Mouse (Mus musculus) leukemia stem cell, adult 10-12 weeks (primary cell): ENCODE measurements around the gene Lamb2. TPM values are rescaled to one million over a fixed set of nuclear protein-coding genes. Genes with fewer than 3 reads are reported as not detected.

Source experiments
- polyA plus RNA-seq: library from polyadenylated mRNA; stranded (reverse); fragments of >175 nt; gene quantifications from 2 replicates; pipeline ENCODE4 v1.2.3, GENCODE M21; 2012; ENCODE audit warnings: low replicate concordance

The Lamb2 gene
- 1.3 and 3.0 TPM in 2 replicates for polyA plus RNA-seq

GRCm38 (mm10) chr9:108479721-108480351 is at the start of gene Lamb2:
Lamb2 (plus strand) TSS chr9:108479736.

GRCm38 (mm10) chr9:108436182-108436581 is 43.4 kb upstream of the Lamb2 start, which contains the start of gene BC048562:
BC048562 (plus strand) TSS chr9:108436482.

GRCm38 (mm10) chr9:108460319-108461178 is 19.0 kb upstream of the Lamb2 start, which contains the start of gene Ccdc71:
Ccdc71 (plus strand) TSS chr9:108460527.

GRCm38 (mm10) chr9:108461181-108461631 is 18.3 kb upstream of the Lamb2 start, which contains the start of gene Klhdc8b:
Klhdc8b (minus strand) TSS chr9:108461581.

GRCm38 (mm10) chr9:108490559-108491285 is 11.2 kb downstream of the Lamb2 start, which contains the start of gene Usp19:
Usp19 (plus strand) TSS chr9:108490602.

GRCm38 (mm10) chr9:108507619-108508434 is 28.3 kb downstream of the Lamb2 start, which contains the start of gene Qars:
Qars (plus strand) TSS chr9:108507706.

GRCm38 (mm10) chr9:108516380-108517251 is 37.1 kb downstream of the Lamb2 start, which contains the start of gene Qrich1:
Qrich1 (plus strand) TSS chr9:108516806.

Other genes with a start within 250 kb of the Lamb2 start
- 10.5 and 13.6 TPM in 2 replicates for gene Dag1, start 215.8 kb upstream of the Lamb2 start, polyA plus RNA-seq
- gene Nicn1, start 189.3 kb upstream of the Lamb2 start, polyA plus RNA-seq, result 0.14 TPM in 2 replicates
- not detected in 2 replicates for gene Amt, start 182.9 kb upstream of the Lamb2 start, polyA plus RNA-seq
- 53.2 and 101 TPM in 2 replicates for gene Rhoa, start 173.6 kb upstream of the Lamb2 start, polyA plus RNA-seq
- gene Tcta, start 173.6 kb upstream of the Lamb2 start, polyA plus RNA-seq, result 1.6 and 3.6 TPM in 2 replicates
- 197 and 287 TPM in 2 replicates for gene Gpx1, start 140.8 kb upstream of the Lamb2 start, polyA plus RNA-seq
- gene Usp4, start 131.9 kb upstream of the Lamb2 start, polyA plus RNA-seq, result 10.2 and 101 TPM in 2 replicates
- 4.5 and 5.6 TPM in 2 replicates for gene 1700102P08Rik, start 86.9 kb upstream of the Lamb2 start, polyA plus RNA-seq
- gene Ccdc36, start 51.3 kb upstream of the Lamb2 start, polyA plus RNA-seq, result 0.08 TPM in 1 of 2 replicates, not detected in the other
- gene BC048562, start 43.3 kb upstream of the Lamb2 start, polyA plus RNA-seq, result not detected in 2 replicates
- gene Ccdc71, start 19.2 kb upstream of the Lamb2 start, polyA plus RNA-seq, result 9.8 and 21.0 TPM in 2 replicates
- gene Klhdc8b, start 18.2 kb upstream of the Lamb2 start, polyA plus RNA-seq, result 52.5 and 54.2 TPM in 2 replicates
- gene Usp19, start 10.9 kb downstream of the Lamb2 start, polyA plus RNA-seq, result 106 and 149 TPM in 2 replicates
- gene Qars, start 28.0 kb downstream of the Lamb2 start, polyA plus RNA-seq, result 32.3 and 117 TPM in 2 replicates
- 36.4 and 112 TPM in 2 replicates for gene Qrich1, start 37.1 kb downstream of the Lamb2 start, polyA plus RNA-seq
- 46.8 and 263 TPM in 2 replicates for gene Impdh2, start 80.5 kb downstream of the Lamb2 start, polyA plus RNA-seq
- gene Ndufaf3, start 87.7 kb downstream of the Lamb2 start, polyA plus RNA-seq, result 5.1 and 19.2 TPM in 2 replicates
- gene Dalrd3, start 90.2 kb downstream of the Lamb2 start, polyA plus RNA-seq, result 182 and 245 TPM in 2 replicates
- gene Wdr6, start 99.0 kb downstream of the Lamb2 start, polyA plus RNA-seq, result 5.5 and 18.8 TPM in 2 replicates
- gene P4htm, start 117.9 kb downstream of the Lamb2 start, polyA plus RNA-seq, result 1.8 and 2.9 TPM in 2 replicates
- gene Arih2, start 169.7 kb downstream of the Lamb2 start, polyA plus RNA-seq, result 99.5 and 180 TPM in 2 replicates
- gene Slc25a20, start 182.4 kb downstream of the Lamb2 start, polyA plus RNA-seq, result 1.6 and 2.5 TPM in 2 replicates
- 15.9 and 24.3 TPM in 2 replicates for gene Prkar2a, start 209.6 kb downstream of the Lamb2 start, polyA plus RNA-seq